Mouse (Mus musculus) layer of hippocampus, adult 9-11 months (tissue): ENCODE data around the gene Cpeb3.
"Not testable (repeated sequence)": the region's sequence is repeated elsewhere in the genome, so short reads cannot be mapped to it uniquely, and the experiment has no call there.

Experiments
- DNase-seq: peaks from one replicate; pipeline ENCODE4 v3.0.0; 2022

The Cpeb3 gene

DNA sequence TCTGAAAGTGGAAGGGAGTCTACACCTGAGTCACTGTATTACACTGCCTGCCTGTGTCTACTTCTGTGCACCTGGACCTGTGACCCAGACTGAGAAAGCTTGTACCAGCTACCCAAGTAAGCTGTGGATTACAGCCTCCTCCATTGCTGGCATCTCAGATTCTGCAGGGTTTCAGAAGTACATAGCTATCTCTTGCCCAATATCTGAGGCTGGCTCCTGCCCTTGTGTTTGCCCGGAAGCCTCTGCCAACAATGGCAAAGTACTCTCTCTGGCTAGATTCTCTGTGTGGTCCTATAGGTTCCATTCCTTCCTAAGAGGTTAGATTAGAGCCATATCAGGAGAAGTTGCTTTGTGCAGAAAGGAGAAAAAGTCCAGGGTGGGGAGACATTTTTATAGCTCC, 129.8 kb downstream of the Cpeb3 start:
- no peak for DNase-seq

DNA sequence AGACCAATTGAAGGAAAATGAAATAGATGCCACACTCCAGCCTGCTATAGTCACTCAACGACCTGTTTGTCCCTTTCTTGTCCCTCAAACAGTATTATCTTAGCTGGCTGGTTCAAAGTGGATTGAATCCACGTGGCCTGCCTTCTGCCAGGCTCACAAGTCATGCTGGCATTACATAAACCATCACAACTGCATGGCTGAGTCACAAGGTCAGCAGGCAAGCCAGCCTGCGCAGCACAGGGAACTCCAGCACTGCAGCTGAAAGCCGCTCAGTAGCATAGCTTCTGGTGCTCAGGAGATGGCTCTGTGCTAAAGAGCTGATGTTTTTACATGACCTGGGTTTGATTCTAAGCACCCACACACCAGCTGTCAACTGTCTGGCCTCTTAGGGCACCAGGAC, 130.3 kb downstream of the Cpeb3 start:
- peak; percentile 73 for DNase-seq

GRCm38 (mm10) chr19:37077258-37077657, 131.1 kb downstream of the Cpeb3 start:
- not testable (repeated sequence) for DNase-seq

DNA sequence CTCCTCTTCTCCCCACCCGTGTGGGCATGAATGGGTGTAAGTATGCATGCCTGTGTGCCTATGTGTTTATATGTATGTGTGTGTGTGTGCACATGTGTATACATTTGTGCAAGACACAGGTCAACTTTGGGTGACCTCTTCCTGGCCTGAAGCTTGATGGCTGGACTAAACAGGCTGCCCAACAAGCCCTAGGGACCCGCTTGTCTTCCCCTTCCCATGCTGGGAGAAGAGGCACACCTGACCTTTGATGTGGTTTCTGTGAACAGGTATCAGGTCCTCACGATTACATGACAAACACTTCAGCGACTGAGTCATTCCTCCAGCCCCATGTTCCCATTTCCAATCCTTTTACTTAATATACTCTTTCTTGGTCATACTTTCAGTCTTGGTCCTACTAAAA, 131.8 kb downstream of the Cpeb3 start:
- DNase-seq, result no peak

DNA sequence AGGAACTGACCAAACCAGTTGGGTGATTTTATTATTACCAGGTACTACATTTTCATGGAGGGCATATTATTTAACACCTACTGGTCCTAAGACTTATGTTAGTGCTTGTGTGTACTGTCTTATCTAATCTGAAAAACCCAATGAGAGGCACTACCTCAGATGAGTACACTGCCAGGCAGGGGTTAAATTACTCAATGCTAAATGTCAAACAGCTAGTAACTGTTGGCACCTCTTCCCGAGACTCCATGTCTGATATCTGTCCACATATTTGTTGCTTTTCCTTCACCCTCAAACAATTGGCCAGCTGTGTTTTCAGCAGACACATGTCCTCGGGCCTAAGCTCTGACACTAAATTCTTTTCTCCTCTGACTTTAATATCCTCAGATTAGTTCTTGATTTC, 132.3 kb downstream of the Cpeb3 start:
- no peak for DNase-seq

DNA sequence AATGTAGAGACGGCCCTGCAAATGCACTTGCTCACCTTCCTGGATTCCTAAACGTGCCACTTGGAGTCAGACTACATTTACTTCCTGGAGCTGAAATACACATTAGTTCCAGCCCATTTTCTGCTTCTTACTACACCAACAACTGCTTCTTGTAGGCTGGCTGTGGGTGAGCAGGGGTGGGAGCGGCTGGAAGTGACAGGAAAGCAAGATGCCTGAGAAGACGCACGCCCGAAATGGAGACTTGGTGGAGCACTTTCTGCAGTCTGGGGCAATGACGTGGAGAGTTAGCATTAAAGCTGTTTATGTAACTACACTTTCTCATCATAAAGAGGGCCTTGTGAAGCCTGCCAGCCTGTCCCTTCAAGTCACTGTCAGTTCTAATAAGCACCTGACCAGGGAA, 132.7 kb downstream of the Cpeb3 start:
- DNase-seq, result no peak

- DNase-seq, result no peak
Observed at GRCm38 (mm10) chr19:37074726-37075125, 133.7 kb downstream of the Cpeb3 start.

- DNase-seq, result no peak
Observed at GRCm38 (mm10) chr19:37074276-37074675, 134.1 kb downstream of the Cpeb3 start.

DNA sequence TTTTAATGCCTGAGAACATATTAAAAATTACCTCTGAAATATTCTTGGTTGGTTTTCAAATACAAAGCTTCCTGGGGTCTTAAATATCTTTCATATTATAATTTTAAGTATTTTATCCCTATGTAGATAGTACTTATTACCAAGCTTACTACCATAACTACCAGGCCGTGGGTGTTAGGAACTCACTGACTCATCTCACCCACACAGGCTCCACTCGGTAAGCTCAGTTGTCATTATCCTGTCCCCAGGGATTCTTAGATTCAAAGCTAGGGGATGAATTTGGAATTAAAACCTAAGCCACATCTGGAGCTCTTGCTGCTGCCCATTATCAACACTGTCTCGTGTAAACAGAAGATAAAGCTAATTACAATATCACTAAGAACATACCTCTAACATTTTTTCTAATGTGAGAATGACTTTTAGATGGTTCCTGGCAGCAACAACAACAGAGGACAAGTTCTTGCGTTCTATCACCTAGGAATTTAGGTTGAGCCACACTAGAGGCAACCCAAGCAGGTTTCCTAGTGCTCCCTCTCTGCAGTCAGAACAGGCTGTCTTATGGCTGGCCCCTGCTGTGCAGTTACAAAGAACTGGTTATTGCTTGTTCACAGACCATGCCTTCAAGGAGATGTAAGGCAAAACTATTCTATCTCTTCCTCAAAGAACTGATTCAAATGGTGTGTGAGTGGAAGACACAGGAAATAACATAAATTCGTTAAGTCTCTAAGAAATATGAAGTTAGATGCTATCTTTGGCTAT, 135.4 kb downstream of the Cpeb3 start:
- DNase-seq, result peak; percentile 56

DNA sequence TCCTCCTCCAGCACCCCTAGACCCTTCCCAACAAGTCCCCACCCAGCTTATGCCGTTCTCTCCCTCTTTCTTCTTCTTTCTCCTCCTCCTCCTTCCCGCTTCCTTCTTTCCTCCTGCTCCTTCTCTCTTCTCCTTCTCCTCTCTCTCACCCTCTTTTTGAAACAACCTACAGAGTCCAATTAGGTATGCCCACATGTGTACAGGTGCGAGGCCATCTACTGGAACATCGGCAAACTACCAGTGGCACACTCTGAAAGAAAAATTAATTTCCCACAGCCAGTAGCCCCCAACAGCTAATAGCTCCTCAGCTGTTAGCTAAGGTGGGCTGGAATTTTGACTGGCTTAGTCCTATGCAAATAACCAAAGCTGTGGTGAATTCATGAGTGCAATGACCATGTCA, 139.2 kb downstream of the Cpeb3 start:
- DNase-seq, result no peak

DNA sequence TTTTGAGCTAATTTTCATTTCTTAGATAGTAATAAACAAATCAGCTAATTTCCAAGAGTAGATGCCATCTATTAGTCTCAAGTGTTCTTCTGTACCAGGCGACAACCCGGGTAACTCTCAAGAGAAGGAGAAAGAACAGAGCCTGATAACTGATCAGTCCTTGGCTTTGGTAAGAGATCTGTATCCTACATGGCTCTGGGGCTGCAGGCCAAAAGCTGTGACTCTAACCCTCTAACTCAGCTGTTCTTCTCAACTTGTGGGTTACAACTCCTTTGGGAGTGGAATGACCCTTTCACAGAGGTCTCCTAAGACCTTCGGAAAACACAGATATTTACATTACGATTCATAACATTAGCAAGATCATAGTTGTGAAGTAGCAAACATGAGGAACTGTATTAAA, 148.3 kb downstream of the Cpeb3 start:
- DNase-seq, result no peak

DNA sequence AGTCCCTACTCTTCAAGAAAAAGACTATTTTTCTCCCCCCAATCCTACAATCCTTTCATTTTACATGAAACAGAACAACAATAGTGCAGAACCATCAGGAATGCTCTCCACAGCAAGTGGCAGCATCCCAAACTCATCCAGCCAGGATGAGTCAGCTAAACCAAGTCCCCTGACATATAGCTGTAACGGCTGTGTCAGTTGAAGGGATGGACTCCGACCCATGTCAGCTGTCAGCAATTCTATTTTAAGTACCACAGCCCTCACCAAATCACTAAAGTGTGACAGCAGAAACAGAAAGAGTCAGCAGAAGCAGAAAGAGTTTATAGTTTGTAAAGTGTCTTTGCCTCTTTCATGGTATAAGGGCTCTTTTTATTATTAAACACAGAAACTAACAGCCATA, 148.8 kb downstream of the Cpeb3 start:
- no peak for DNase-seq

DNA sequence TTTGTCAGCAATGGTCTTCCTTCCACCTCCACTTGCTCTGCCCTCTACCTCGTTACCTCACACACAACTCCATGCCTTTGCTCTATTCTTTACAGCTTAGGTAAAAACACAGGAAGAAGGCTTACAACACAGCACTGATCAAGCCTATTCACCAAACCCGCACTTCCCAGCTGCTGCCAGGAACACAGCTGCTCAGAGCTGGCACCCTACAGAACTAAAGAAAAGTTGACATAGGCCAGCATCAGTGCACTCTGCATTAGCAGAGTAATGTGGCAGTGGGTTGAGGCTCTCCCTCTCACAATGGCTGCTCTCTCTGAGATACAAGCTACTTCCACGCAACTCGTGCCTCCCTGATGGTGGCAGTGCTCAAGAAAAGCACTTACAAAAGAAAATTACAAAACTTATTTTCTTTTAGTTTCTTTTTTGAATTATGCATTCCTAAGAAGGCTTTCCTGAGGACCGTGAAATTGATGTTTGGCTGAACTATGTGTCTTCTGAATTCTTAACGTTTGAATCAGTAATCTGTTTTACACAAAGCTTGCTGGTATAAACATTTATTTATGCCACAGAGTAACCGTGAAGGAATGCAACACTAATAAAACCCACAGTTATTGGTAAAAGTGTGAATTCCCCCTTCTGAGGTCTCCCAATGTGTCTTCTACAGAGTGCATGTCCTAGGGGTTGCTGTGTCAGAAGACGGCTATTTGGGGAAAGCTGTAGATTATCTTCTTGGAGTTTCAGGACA, 151.1 kb downstream of the Cpeb3 start:
- DNase-seq, result no peak

DNA sequence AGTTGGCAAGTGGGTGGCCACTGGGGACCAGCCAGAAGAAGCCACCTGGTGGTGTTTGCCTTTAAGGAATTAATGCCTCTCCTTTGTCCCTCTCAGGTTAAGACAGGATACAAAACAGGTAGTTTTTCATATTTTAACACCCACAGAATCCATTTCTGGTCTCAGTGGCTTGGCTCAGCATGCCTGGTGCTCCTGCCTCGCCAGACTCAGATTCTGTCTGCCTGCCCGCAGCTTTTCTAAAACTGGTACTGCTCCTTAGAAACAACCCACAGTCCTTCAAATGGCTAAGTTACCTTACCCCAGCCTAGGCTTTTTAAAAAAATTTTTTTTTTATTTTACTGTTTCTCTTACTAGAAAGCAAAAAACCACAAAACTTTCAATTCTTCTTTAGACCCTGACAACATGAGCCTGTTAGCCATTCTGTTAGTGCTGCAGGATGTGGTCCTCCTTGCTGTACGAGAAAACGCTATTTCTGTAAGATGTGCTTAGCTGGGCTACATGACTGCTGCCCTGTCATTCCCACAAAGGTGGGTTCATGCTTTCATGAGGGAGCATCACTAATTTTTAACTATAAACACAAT, 152.3 kb downstream of the Cpeb3 start:
- no peak for DNase-seq

GRCm38 (mm10) chr19:37050643-37051345, 157.6 kb downstream of the Cpeb3 start:
- DNase-seq, result peak; percentile 49

DNA sequence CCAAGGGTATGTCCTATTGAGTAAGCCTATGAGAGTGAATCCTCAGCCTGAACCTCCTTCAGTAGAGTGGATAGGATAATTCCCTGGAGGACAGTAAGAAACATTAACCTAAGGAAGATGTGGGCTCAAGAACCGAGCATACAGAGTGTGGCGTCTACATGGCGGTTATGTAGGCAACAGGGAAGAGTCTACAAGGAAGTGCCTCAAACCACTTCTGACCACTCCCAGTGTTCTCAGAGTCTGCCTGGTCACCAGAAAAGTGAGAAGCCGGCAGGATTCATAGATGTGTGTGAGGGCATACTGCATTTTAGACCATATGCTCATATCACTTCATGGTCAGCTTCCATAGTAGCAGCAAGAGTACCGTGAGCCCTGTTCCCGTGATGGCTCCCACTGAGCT, 159.9 kb downstream of the Cpeb3 start:
- no peak for DNase-seq

DNA sequence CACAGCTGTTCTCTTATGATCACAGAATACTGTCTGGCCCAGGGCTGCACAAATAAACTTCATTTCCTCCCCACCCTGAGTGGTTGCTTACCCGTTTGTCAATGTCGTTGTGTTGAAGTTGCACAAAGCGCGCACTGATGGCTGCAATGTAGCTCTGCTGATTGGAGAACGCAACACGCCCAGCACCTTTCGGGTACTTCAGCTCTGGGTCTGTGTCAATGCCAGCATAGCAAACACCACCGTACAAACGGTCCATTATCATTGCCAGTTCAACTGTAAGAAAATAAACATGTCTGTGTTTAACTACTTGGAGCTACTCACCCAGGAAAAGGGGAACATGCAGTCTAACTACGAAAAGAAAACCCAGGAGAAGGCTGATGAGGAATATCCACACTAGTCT, 164.0 kb downstream of the Cpeb3 start:
- DNase-seq, result no peak

GRCm38 (mm10) chr19:37040906-37041305, 167.5 kb downstream of the Cpeb3 start:
- no peak for DNase-seq

- DNase-seq, result no peak
Observed at GRCm38 (mm10) chr19:37032364-37032763, 176.0 kb downstream of the Cpeb3 start.

- DNase-seq, result no peak
Observed at GRCm38 (mm10) chr19:37031446-37031845, 177.0 kb downstream of the Cpeb3 start.

- DNase-seq, result no peak
Observed at GRCm38 (mm10) chr19:37029771-37030170, 178.6 kb downstream of the Cpeb3 start.

GRCm38 (mm10) chr19:37026408-37026807, 182.0 kb downstream of the Cpeb3 start:
- no peak for DNase-seq

DNA sequence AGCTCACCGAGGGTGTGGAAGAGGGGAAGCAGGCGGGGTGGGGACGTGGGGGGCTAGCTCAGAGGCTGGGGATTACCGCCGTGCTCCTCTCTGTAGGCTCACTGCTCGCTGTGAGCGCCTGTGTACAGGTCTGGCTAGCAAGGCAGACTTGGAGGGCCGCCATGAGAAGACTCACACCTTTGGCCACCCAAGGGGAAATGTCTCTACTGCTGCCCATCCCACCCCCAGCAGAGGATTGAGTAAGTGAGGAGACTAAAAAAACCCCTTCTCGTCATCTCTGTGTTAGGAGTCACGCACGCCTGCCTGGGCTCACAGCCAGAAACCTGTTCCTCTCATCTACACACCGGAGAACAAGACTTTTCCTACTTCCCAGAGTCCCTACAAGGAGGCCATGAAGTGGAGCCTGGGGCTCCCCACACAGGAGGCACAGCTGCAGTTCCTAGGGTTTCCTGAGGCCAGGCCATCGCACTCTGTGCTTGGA, 182.5 kb downstream of the Cpeb3 start:
- no peak for DNase-seq
